Mouse (Mus musculus) yolk sac, embryonic 10.5 days (tissue): ENCODE results near the gene Naa16.
A peak's percentile ranks its signal among the peaks of the same experiment; 100 is the strongest.
"Not testable (repeated sequence)": the region's sequence is repeated elsewhere in the genome, so short reads cannot be mapped to it uniquely, and the experiment has no call there.

Experiments used
- DNase-seq: peaks from one replicate; pipeline ENCODE4 v3.0.0-alpha.2; 2017; ENCODE audit warnings: low spot score

The Naa16 gene

DNA sequence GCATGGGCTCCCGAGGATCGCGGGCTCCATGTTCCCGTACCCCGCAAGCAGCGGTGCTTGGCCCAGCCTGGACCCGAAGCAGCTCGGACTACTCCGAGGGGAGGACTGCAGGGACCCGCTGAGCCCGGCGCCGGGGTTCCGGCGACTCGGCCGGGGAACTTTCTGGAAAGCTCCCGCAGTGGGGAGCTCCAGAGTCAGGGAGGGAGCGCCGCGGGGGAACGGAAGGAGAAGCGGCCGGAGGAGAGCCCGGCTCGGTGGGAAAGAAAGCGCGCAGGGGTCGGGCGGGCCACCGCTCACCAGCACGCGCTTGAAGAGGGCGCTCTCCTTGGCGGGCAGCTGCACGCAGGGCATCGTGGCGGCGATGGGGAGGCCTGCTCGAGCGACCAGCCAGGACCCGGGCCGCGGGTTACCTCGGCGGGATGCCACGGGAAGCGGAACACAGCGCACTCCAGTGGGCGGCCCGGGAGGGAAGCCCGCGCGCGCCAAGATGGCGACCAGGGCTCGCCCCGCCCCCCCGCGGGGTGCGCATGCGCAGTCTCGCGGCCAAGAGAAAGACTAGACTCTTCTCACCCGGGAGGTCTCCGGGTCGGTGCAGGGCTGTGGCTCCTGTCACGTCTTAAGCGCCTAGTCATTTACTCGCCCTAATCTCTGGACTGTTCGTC is at the start of gene Naa16:
Gene Naa16, minus strand, starts transcription at position 514 of the 662 bp plus-strand sequence.
- peak; percentile 94 for DNase-seq

GRCm38 (mm10) chr14:79434068-79434467 is 43.5 kb upstream of the Naa16 start:
- no peak for DNase-seq

GRCm38 (mm10) chr14:79426730-79427365 is 36.3 kb upstream of the Naa16 start:
- DNase-seq: not testable (repeated sequence)

GRCm38 (mm10) chr14:79425979-79426729 is 35.6 kb upstream of the Naa16 start, which contains the start of gene Kbtbd7:
Gene Kbtbd7 (plus strand): TSS chr14:79426511.
- peak; percentile 97 for DNase-seq

DNA sequence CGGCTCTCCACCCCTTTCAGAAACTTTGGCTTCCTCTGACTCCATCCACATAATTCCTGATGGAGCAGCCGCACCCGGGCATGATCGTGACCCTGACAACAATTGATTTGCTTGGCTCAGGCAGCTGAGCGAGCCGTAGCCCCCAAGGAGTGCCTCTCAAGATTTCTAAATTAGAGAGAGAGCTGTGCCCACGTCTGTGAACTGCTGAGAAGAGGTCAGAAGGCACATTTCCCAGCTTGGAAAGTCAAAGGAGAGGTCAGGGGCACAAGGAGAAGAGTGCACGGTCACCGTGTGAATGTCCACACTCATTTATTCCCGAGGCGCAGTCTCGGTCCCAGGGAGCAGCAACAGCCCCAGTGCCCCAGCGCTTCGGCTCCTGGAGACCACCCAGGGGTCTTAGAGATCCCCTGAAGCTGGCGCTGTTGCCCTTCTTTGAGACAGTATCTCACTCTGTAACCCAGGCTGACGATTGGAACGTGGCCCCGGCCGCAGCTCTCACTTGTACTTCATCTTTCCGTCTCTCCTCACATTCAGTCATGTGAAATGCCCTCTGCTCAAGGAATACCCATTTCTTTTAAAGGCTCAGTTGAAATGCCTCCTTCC is 29.6 kb upstream of the Naa16 start:
- no peak for DNase-seq

DNA sequence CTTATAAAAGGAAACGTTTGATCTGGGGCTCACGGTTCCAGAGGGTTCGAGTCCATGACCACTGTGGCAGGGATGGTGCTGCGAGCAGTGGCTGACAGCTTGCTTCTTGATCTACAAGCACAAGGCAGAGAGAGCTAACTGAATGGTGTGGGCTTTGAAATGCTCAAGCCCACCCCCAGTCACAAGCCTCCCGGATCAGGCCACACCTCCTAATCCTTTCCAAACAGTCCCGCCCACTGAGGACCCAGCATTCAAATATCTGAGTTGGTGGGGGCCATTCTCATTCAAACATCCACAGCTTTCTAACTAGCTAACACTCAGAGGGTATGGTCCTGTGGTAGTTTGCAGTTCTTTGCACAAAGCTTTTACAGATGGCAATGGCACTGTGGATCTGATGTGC is 22.5 kb upstream of the Naa16 start:
- no peak for DNase-seq

DNA sequence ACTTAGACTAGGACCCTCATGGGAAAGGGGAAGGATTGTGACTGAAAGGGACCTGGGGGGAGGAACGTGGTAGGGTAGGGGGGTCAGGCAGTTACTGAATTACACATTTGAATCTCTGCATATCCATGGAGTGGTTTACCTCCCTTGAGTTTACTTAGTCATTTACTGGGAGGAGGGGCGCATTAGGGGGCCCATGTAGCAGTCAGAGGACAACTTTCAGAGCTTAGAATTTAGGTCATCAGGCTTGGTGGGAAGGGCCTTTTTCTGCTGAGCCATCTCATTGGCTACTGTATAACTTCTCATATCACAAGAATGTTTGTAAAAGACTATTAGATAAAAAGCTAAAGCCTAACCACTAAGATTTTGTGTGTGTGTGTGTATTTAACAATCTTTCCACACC is 20.1 kb upstream of the Naa16 start:
- no peak for DNase-seq

GRCm38 (mm10) chr14:79409278-79409830 is 18.8 kb upstream of the Naa16 start:
- no peak for DNase-seq

GRCm38 (mm10) chr14:79407641-79408040 is 17.1 kb upstream of the Naa16 start:
- DNase-seq: no peak

DNA sequence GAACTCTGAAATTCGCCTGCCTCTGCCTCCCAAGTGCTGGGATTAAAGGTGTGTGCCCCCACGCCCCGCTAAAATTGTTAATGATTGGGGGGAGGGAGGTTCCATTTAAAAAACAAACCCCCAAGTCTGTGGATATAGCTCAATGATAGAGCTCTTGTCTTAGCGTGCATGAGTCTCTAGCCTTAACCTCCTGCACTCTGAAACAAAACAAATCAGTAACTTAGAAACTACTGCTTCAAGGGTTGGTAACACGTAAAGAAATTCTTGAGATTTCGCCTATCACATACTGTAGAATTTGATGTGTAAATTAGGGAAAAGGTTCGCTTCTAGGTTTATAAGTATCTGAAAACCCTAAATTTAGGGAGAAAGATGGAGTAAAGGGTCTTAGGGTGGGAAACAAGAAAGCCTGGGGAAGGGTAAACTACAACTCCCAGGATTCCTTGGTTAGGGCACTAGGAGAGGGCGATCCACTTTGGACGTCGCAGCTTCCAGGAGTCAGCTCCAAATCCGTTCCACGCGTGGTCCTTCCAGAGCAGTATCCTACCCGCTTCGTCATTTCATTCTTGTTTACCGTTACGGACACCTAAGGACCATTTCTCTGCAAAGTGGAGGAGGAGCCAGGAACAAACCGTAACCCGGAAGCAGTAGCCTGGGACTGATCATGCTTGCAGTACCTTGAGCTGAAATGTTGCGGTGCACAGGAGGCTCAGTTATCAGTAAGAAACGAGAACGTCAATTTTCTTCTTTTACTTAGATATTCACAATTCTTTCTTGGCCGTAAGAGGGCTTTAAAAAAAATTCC is 6.9 kb upstream of the Naa16 start, which contains the start of gene Mtrf1:
Gene Mtrf1, plus strand, starts transcription at position 452 of the 802 bp plus-strand sequence.
- DNase-seq: peak; percentile 86

GRCm38 (mm10) chr14:79394564-79394963 is 4.0 kb upstream of the Naa16 start:
- peak; percentile 28 for DNase-seq

DNA sequence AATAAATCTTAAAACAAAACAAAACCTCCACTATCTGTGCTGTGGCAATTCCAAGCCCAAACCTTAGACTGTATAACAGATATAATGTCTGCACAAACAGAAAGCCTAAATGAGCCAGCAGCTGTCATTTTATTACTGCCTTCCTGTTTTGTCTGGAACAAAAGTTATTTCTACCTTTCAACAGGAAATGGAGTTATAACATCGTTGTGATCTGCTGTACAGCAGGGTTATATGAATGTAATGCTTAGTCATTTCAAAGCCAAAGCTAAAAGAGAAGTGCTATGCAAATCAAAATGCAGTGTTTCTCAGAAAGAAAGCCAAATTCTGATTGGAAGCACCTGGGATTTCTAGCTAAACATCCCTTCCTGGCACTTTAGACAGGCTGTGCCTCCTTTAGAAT is 2.7 kb upstream of the Naa16 start:
- DNase-seq: no peak

DNA sequence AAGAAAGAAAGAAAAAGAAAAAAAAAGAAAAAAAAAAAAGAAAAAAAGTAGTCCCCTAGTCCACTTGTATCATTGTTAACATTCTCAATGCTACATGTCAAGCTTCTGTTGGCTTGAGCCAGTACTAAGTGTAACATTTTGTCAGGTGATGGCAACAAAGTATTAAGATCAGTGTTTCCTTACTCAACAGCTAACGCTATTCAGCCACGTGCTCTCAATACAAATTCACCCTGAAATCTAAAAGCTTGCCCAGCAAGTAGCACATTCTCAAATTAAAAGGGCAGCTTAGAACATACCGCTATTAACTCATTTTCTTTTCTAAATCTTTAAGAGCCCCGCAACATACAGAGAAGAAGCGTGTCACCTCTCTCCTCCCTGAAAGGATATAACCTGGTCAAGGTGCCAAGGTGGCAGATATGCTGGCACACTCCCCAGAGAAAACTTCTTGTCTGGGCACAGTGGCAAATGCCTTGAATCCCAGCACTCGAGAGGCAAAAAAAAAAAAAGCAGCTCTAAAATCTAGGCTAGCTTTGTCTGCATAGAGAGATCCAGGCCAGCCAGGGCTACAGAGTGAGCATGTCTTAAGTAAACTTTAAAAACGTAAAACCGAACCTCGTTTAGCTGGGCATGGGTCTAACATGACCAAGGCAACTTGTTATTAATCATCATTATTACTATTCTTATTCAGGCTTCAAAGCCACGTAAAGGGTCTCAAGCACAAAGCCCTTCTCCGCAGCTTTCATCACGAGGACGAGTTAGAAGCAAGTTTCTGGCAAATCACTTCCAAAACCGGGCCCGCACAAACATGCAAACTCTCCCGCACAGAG is 927 bp downstream of the Naa16 start:
- DNase-seq: no peak

DNA sequence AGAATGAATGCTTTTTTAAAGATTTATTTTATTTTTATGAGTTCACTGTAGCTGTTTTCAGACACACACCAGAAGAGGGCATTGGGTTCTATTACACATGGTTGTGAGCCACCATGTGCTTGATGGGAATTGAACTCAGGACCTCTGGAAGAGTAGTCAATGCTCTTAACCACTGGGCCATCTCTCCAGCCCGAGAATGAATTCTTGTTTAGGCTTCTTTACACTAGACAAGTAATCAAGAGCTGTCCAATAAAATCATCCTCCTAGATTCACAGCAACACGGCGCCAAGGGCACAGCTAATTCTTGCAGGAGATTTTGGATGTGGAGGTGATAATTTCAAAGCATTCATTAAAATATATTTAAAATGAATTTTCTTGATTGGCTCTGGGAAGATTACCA is 2.3 kb downstream of the Naa16 start:
- DNase-seq: no peak

GRCm38 (mm10) chr14:79383120-79383519 is 7.5 kb downstream of the Naa16 start:
- DNase-seq: no peak

GRCm38 (mm10) chr14:79377041-79377440 is 13.5 kb downstream of the Naa16 start:
- no peak for DNase-seq

GRCm38 (mm10) chr14:79358055-79358454 is 32.5 kb downstream of the Naa16 start:
- no peak for DNase-seq

DNA sequence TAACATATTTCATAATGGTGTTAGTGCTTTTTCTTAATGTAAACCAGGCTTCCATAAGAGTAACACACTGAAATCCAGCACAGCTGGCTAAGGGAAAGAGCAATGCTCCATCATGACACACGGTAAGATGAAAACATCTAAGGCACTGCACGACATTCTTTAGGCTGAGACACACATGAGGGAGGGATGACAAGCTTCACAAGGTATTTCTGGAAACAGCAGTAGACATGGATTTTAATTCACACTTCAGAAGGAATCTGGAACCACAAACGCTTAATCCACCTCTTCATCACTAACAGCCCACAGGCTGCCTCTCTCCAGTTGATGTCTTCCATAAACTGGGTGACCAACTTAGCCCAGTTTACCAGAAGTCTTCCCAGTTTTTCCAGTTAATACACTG is 44.2 kb downstream of the Naa16 start:
- DNase-seq: no peak

GRCm38 (mm10) chr14:79335613-79336012 is 55.0 kb downstream of the Naa16 start:
- no peak for DNase-seq

- no peak for DNase-seq
Observed at GRCm38 (mm10) chr14:79331936-79332335, 58.6 kb downstream of the Naa16 start.
